Mouse (Mus musculus): ENCODE measurements around the gene Acad10. TPM values are rescaled to one million over a fixed set of nuclear protein-coding genes. Genes with fewer than 3 reads are reported as not detected.

The Acad10 gene
- total RNA-seq, 2 experiments from 2014 or later = 4.0 to 5.3 TPM

GRCm38 (mm10) chr5:121601547-121602299 lies 58.6 kb downstream of the Acad10 start:
- intact Hi-C loops (cut with DNase I) = loop anchor here (5.0 kb wide), 1 partner anchor 34 kb away; no protein-coding TSS in a partner anchor
- DNase-seq (ENCODE audit: low spot score in 2 of 2) = peak; percentile 83 to 87

GRCm38 (mm10) chr5:121598871-121599610 lies 61.3 kb downstream of the Acad10 start:
- intact Hi-C loops (cut with DNase I) = loop anchor here (1.0 kb wide), 1 partner anchor 22 kb away; no protein-coding TSS in a partner anchor
- DNase-seq (ENCODE audit: low spot score in 2 of 2) = no peak

- DNase-seq (ENCODE audit: low spot score in 2 of 2) = no peak
- intact Hi-C loops (cut with DNase I) = no loop called here
Measured at GRCm38 (mm10) chr5:121597991-121598537, 62.2 kb downstream of the Acad10 start.

GRCm38 (mm10) chr5:121597332-121597731 lies 63.0 kb downstream of the Acad10 start:
- intact Hi-C loops (cut with DNase I) = no loop called here
- no peak for DNase-seq (ENCODE audit: low spot score in 2 of 2)

- intact Hi-C loops (cut with DNase I) = no loop called here
- DNase-seq (ENCODE audit: low spot score in 2 of 2) = no peak
Measured at GRCm38 (mm10) chr5:121596226-121596625, 64.1 kb downstream of the Acad10 start.

GRCm38 (mm10) chr5:121595758-121596157 lies 64.6 kb downstream of the Acad10 start:
- intact Hi-C loops (cut with DNase I) = no loop called here

GRCm38 (mm10) chr5:121594714-121595313 lies 65.5 kb downstream of the Acad10 start:
- DNase-seq (ENCODE audit: low spot score in 2 of 2) = no peak
- intact Hi-C loops (cut with DNase I) = loop anchor here (5.0 kb wide), 1 partner anchor 48 kb away; the partner anchor contains the start of genes Adam1a, Gm42878 and Mapkapk5

More at GRCm38 (mm10) chr5:121595758-121596157, 64.6 kb downstream of the Acad10 start:
- no peak for DNase-seq (ENCODE audit: low spot score in 2 of 2)

GRCm38 (mm10) chr5:121593451-121594401 lies 66.6 kb downstream of the Acad10 start, which contains the start of gene Aldh2:
Gene Aldh2 (minus strand): TSS chr5:121593824.
- peak; percentile 75 to 77 for DNase-seq (ENCODE audit: low spot score in 2 of 2)
- intact Hi-C loops (cut with DNase I) = loop anchor here (5.0 kb wide), 1 partner anchor 46 kb away; the partner anchor contains the start of genes Adam1a, Gm42878 and Mapkapk5

GRCm38 (mm10) chr5:121592816-121593407 lies 67.4 kb downstream of the Acad10 start:
- no peak for DNase-seq (ENCODE audit: low spot score in 2 of 2)
- intact Hi-C loops (cut with DNase I) = loop anchor here (5.0 kb wide), 1 partner anchor 46 kb away; the partner anchor contains the start of genes Adam1a, Gm42878 and Mapkapk5

- no peak for DNase-seq (ENCODE audit: low spot score in 2 of 2)
- intact Hi-C loops (cut with DNase I) = loop anchor here (5.0 kb wide), 1 partner anchor 45 kb away; the partner anchor contains the start of genes Adam1a, Gm42878 and Mapkapk5
Measured at GRCm38 (mm10) chr5:121592064-121592815, 68.1 kb downstream of the Acad10 start.

GRCm38 (mm10) chr5:121591417-121592063 lies 68.8 kb downstream of the Acad10 start:
- intact Hi-C loops (cut with DNase I) = loop anchor here (5.0 kb wide), 1 partner anchor 44 kb away; the partner anchor contains the start of genes Adam1a, Gm42878 and Mapkapk5
- no peak for DNase-seq (ENCODE audit: low spot score in 2 of 2)

GRCm38 (mm10) chr5:121589928-121590327 lies 70.4 kb downstream of the Acad10 start:
- DNase-seq (ENCODE audit: low spot score in 2 of 2) = no peak
- intact Hi-C loops (cut with DNase I) = loop anchor here (5.0 kb wide), 1 partner anchor 43 kb away; the partner anchor contains the start of genes Adam1a, Gm42878 and Mapkapk5

- DNase-seq (ENCODE audit: low spot score in 2 of 2) = peak; percentile 69 to 70
- intact Hi-C loops (cut with DNase I) = no loop called here
Measured at GRCm38 (mm10) chr5:121586400-121587039, 73.8 kb downstream of the Acad10 start.

GRCm38 (mm10) chr5:121585699-121586098 lies 74.6 kb downstream of the Acad10 start:
- no peak for DNase-seq (ENCODE audit: low spot score in 2 of 2)
- intact Hi-C loops (cut with DNase I) = no loop called here

- no peak for DNase-seq (ENCODE audit: low spot score in 2 of 2)
- intact Hi-C loops (cut with DNase I) = no loop called here
Measured at GRCm38 (mm10) chr5:121585005-121585404, 75.3 kb downstream of the Acad10 start.
